Mouse (Mus musculus): ENCODE measurements around the gene Asxl2. TPM values are rescaled to one million over a fixed set of nuclear protein-coding genes. Genes with fewer than 3 reads are reported as not detected.
"Not testable (repeated sequence)": the region's sequence is repeated elsewhere in the genome, so short reads cannot be mapped to it uniquely, and the experiment has no call there.

Gene Asxl2
- total and polyA plus RNA-seq, 2 experiments, result 4.2 to 18.3 TPM

DNA sequence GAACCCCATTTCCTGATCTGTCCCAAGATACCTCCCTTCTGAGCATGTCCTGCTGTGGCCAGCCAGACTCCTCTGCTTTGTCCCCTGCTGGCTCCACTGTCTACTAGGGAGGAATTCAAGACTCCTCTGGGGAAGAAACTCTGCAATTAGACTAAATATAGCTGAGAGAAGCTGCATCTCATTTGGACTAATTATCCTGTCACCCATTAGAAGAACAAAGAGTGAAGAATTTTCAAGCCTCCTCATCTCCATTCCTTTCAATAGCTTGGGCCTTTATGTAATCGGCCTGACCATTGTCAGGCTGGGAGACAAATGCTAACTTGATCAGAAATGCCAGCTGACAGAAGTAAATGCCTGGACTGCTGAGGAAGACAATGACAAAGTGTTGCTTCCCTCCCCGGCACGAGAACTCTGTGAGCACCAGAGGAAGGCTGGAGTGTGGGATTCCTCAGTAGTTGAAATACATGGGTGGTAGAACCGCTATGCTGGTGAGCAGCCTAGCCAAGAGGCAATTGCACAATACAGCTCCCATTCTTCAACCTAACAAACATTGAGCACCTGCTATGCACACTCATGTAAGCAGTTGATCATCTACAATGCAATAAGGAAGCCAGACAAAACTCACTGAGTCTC, 92.1 kb downstream of the Asxl2 start:
- Histone ChIP-seq H3K4me1 (ENCODE audit: control insufficient read depth, insufficient read depth, low read length) (no peaks in the 10 kb centered on the region), H3K4me3 (ENCODE audit: insufficient read depth, low read depth, low read length) (no peak overlapping the region), H3K36me3 (ENCODE audit: control insufficient read depth, insufficient read depth, low read length) (no peaks in the 10 kb centered on the region), H3K27ac (replicated peaks; ENCODE audit: insufficient read depth, low read depth, low read length) (no peak overlapping the region), H3K79me2 (ENCODE audit: control insufficient read depth, insufficient read depth, low read length) (no peaks in the 10 kb centered on the region), H3K9ac (ENCODE audit: low read depth, low read length) (no peak overlapping the region), H3K27me3 (ENCODE audit: control insufficient read depth, insufficient read depth, low read length) (no peaks in the 10 kb centered on the region)
- no peak for DNase-seq (ENCODE audit: extremely low read depth, low read depth, low spot score)
- TF ChIP-seq CTCF (IDR thresholded peaks at IDR 0.05; ENCODE audit: low read depth, low read length) (no peak), POLR2A (IDR thresholded peaks at IDR 0.05; ENCODE audit: extremely low read depth, insufficient read depth, low read length) (no peak)
- 80% methylated on average over 4 of the region's 4 CpGs for WGBS

DNA sequence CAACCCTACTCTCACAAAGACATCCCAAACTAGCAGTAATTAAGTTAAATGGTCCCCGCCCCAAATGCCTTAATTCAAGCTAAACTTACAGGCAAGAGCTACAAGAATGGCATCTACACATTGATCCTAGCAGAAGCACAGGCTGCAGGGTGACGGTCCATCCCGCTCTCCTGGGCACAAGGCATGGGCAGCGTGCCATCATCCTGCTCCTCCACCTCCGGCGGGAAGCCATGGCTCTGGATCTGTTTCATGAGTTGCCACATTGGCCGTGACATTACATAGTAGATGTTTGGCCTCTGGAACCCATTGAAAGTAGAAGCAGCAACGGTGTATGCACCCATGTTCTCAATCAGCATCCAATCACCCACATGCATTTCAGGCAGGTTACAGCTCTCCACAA, 95.1 kb downstream of the Asxl2 start:
- 91% methylated on average over 8 of the region's 8 CpGs for WGBS
- not testable (repeated sequence) for H3K4me3 ChIP-seq (ENCODE audit: insufficient read depth, low read depth, low read length); H3K4me1 ChIP-seq (ENCODE audit: control insufficient read depth, insufficient read depth, low read length); DNase-seq (ENCODE audit: extremely low read depth, low read depth, low spot score); H3K27me3 ChIP-seq (ENCODE audit: control insufficient read depth, insufficient read depth, low read length); H3K9ac ChIP-seq (ENCODE audit: low read depth, low read length); H3K79me2 ChIP-seq (ENCODE audit: control insufficient read depth, insufficient read depth, low read length); H3K36me3 ChIP-seq (ENCODE audit: control insufficient read depth, insufficient read depth, low read length); H3K27ac ChIP-seq (replicated peaks; ENCODE audit: insufficient read depth, low read depth, low read length)

DNA sequence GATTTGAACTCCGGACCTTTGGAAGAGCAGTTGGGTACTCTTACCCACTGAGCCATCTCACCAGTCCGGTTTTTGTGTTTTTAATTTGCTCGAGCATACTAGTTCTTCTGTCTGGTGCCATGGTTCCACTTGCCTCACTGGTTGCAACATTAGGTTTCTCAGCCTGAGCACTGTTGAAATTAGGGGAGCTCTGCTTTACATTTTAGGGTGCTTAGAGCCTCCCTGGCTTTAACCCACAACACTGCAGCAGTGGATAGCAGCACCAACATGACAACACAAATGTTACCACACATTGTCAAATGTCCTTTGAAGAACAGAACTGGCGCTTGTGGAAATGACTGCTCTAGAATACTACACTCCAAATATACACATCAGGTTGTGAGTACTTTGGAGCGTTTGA, 98.9 kb downstream of the Asxl2 start:
- Histone ChIP-seq H3K9ac (ENCODE audit: low read depth, low read length) (no peak overlapping the region), H3K79me2 (ENCODE audit: control insufficient read depth, insufficient read depth, low read length) (no peaks in the 10 kb centered on the region), H3K4me3 (ENCODE audit: insufficient read depth, low read depth, low read length) (no peak overlapping the region), H3K36me3 (ENCODE audit: control insufficient read depth, insufficient read depth, low read length) (no peaks in the 10 kb centered on the region), H3K27me3 (ENCODE audit: control insufficient read depth, insufficient read depth, low read length) (no peaks in the 10 kb centered on the region), H3K4me1 (ENCODE audit: control insufficient read depth, insufficient read depth, low read length) (no peaks in the 10 kb centered on the region), H3K27ac (replicated peaks; ENCODE audit: insufficient read depth, low read depth, low read length) (no peak overlapping the region)
- no peak for TF ChIP-seq CTCF (IDR thresholded peaks at IDR 0.05; ENCODE audit: low read depth, low read length)
- TF ChIP-seq POLR2A (IDR thresholded peaks at IDR 0.05; ENCODE audit: extremely low read depth, insufficient read depth, low read length), result no peak
- WGBS, result 93% methylated on average over 5 of the region's 5 CpGs
- no peak for DNase-seq (ENCODE audit: extremely low read depth, low read depth, low spot score)

DNA sequence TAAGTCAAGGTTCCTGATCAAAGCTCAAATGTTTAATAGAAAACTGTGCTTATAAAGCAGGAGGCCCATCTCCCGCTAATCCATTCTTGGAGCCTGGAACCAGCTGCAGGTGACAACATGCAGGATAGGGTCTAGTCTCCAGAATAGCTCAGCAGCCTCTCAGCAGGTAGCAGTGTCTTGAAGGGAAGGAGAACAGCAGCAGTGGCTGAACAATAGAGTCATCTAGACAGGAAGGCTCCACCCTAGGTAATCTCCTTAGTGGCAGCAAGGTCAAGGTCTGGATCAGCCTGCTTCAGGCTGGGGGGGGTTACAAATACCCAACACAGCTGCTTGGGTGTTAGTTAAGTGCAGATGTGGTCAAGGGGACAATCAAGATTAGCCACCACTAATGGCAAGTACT, 108.8 kb downstream of the Asxl2 start:
- H3K36me3 ChIP-seq (ENCODE audit: control insufficient read depth, insufficient read depth, low read length); H3K27me3 ChIP-seq (ENCODE audit: control insufficient read depth, insufficient read depth, low read length); H3K27ac ChIP-seq (replicated peaks; ENCODE audit: insufficient read depth, low read depth, low read length); H3K9ac ChIP-seq (ENCODE audit: low read depth, low read length); H3K4me3 ChIP-seq (ENCODE audit: insufficient read depth, low read depth, low read length); H3K4me1 ChIP-seq (ENCODE audit: control insufficient read depth, insufficient read depth, low read length); DNase-seq (ENCODE audit: extremely low read depth, low read depth, low spot score); H3K79me2 ChIP-seq (ENCODE audit: control insufficient read depth, insufficient read depth, low read length): not testable (repeated sequence)
- 100% methylated on average over 1 of the region's 1 CpGs for WGBS

DNA sequence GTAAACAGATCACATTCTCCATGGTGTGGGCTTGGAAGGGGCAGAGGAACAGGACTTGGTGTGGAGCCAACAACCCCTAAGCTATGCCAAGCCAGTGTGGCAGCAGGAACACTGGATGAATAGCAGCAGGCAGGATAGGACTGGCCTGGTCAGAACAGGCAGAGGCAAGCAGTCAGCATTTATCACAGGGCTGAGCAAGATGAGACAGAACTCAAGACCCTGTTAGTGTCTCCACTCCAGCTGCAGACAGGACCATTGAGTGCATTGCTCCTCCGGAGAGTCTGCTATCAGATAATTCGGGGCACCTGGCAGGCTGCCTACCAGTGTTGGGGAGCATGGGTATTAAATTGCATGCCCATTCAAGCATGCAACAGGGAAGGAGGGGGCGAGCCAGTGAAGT, 111.0 kb downstream of the Asxl2 start:
- peak; percentile 22 for DNase-seq (ENCODE audit: extremely low read depth, low read depth, low spot score)
- Histone ChIP-seq H3K9ac (ENCODE audit: low read depth, low read length) (no peak overlapping the region), H3K4me1 (ENCODE audit: control insufficient read depth, insufficient read depth, low read length) (peaks cover 4% of the 10 kb centered on the region; the same call in 1 of the 2 replicates), H3K27ac (replicated peaks; ENCODE audit: insufficient read depth, low read depth, low read length) (no peak overlapping the region), H3K4me3 (ENCODE audit: insufficient read depth, low read depth, low read length) (no peak overlapping the region), H3K79me2 (ENCODE audit: control insufficient read depth, insufficient read depth, low read length) (no peaks in the 10 kb centered on the region), H3K27me3 (ENCODE audit: control insufficient read depth, insufficient read depth, low read length) (no peaks in the 10 kb centered on the region), H3K36me3 (ENCODE audit: control insufficient read depth, insufficient read depth, low read length) (no peaks in the 10 kb centered on the region)
- no peak for TF ChIP-seq CTCF (IDR thresholded peaks at IDR 0.05; ENCODE audit: low read depth, low read length)
- TF ChIP-seq POLR2A (IDR thresholded peaks at IDR 0.05; ENCODE audit: extremely low read depth, insufficient read depth, low read length), result no peak
- WGBS, result 61% methylated on average over 3 of the region's 3 CpGs

DNA sequence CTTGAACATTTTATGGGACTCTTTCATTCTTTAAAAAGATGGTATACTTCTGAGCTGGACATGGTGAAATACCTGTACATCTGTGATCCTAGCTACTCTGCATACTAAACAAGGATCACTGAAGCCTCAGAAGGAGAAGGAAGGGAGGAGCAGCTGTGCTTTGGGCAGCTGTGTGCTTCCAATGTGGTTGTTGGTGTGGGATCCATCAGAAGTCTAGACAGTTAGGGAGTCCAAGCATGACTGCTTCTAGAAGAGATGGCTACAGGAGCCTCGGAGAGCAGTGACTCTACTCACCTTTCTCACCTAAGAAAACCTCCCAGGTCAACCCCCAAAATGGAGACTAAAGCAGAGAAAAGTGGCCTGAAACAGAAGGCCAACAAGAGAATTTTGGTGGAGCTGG, 111.4 kb downstream of the Asxl2 start:
- H3K79me2 ChIP-seq (ENCODE audit: control insufficient read depth, insufficient read depth, low read length), result no peaks in the 10 kb centered on the region
- no peak for TF ChIP-seq POLR2A (IDR thresholded peaks at IDR 0.05; ENCODE audit: extremely low read depth, insufficient read depth, low read length)
- no peak for TF ChIP-seq CTCF (IDR thresholded peaks at IDR 0.05; ENCODE audit: low read depth, low read length)
- WGBS, result 91% methylated on average over 1 of the region's 1 CpGs
- no peak for DNase-seq (ENCODE audit: extremely low read depth, low read depth, low spot score)
- no peak overlapping the region for H3K9ac ChIP-seq (ENCODE audit: low read depth, low read length)
- no peak overlapping the region for H3K4me3 ChIP-seq (ENCODE audit: insufficient read depth, low read depth, low read length)
- H3K27ac ChIP-seq (replicated peaks; ENCODE audit: insufficient read depth, low read depth, low read length), result no peak overlapping the region
- H3K27me3 ChIP-seq (ENCODE audit: control insufficient read depth, insufficient read depth, low read length), result no peaks in the 10 kb centered on the region
- H3K36me3 ChIP-seq (ENCODE audit: control insufficient read depth, insufficient read depth, low read length), result no peaks in the 10 kb centered on the region
- peaks cover 4% of the 10 kb centered on the region; the same call in 1 of the 2 replicates for H3K4me1 ChIP-seq (ENCODE audit: control insufficient read depth, insufficient read depth, low read length)
